Mouse (Mus musculus) hindbrain, embryonic 12.5 days (tissue): ENCODE data around the gene Hist4h4. TPM values are rescaled to one million over a fixed set of nuclear protein-coding genes. Genes with fewer than 3 reads are reported as not detected.

Source experiments
- ATAC-seq: fragments of 200-750 bp; cut with Nextera tagmentation; 2 replicates; pipeline ENCODE4 v1.8.0; 2017; ENCODE audit warnings: moderate TSS enrichment; ENCODE audit not compliant: low FRiP score
- H3K27ac ChIP-seq: fragments of 300-500 bp; sonication (generic); 2 replicates; pipeline ENCODE4 v1.5.1; 2016; ENCODE audit warnings: mild to moderate bottlenecking
- H3K27me3 ChIP-seq: fragments of 300-500 bp; sonication (generic); 2 replicates; pipeline ENCODE4 v1.6.1; 2016; ENCODE audit warnings: mild to moderate bottlenecking
- H3K36me3 ChIP-seq: fragments of 300-500 bp; sonication (generic); 2 replicates; pipeline ENCODE4 v1.6.1; 2016; ENCODE audit warnings: mild to moderate bottlenecking
- H3K4me1 ChIP-seq: fragments of 300-500 bp; sonication (generic); 2 replicates; pipeline ENCODE4 v1.6.1; 2016
- H3K4me2 ChIP-seq: fragments of 300-500 bp; sonication (generic); replicated peaks from 2 replicates; pipeline ENCODE4 v1.6.1; 2016; ENCODE audit warnings: mild to moderate bottlenecking
- H3K4me3 ChIP-seq: fragments of 300-500 bp; sonication (generic); 2 replicates; pipeline ENCODE4 v1.5.1; 2016; ENCODE audit warnings: mild to moderate bottlenecking
- H3K9ac ChIP-seq: fragments of 300-500 bp; sonication (generic); 2 replicates; pipeline ENCODE4 v1.6.1; 2016; ENCODE audit warnings: mild to moderate bottlenecking, moderate library complexity
- H3K9me3 ChIP-seq: fragments of 300-500 bp; sonication (generic); replicated peaks from 2 replicates; pipeline ENCODE4 v1.6.1; 2016; ENCODE audit warnings: mild to moderate bottlenecking
- WGBS: fragments of 180-500 bp; shearing (Covaris S2); methylation state at CpG from one replicate; pipeline ENCODE4 v1.1.7; 2016; 5-methylcytosine and 5-hydroxymethylcytosine counted together
- polyA plus RNA-seq: library from polyadenylated mRNA; unstranded; fragments of >200 nt; fragmentation: Nextera tagmentation; extraction: Ambion mirVana; gene quantifications from 2 replicates; pipeline ENCODE4 v1.2.1, GENCODE M21; 2016

Hist4h4 gene
- polyA plus RNA-seq, 1 experiment from 2014 or later: 0.72 TPM

- 72% methylated on average over 5 of the region's 5 CpGs for WGBS
- no peaks in the 10 kb centered on the region for H3K9me3 ChIP-seq
These were observed 27.5 kb upstream of the Hist4h4 start for GRCm38 (mm10) chr6:136831712-136832111.

GRCm38 (mm10) chr6:136828681-136829080 lies 24.5 kb upstream of the Hist4h4 start:
- peaks cover 15% of the 10 kb centered on the region for H3K36me3 ChIP-seq
- ATAC-seq: peak; percentile 8; the same call in 1 of the 2 replicates

More at GRCm38 (mm10) chr6:136831712-136832111, 27.5 kb upstream of the Hist4h4 start:
- H3K27ac ChIP-seq: no peak overlapping the region
- H3K9ac ChIP-seq: no peak overlapping the region
- H3K27me3 ChIP-seq: peaks cover 4% of the 10 kb centered on the region
- ATAC-seq: no peak
- no peaks in the 10 kb centered on the region for H3K36me3 ChIP-seq
- no peak overlapping the region for H3K4me3 ChIP-seq
- H3K4me2 ChIP-seq: no peak overlapping the region
- peaks cover 9% of the 10 kb centered on the region for H3K4me1 ChIP-seq

GRCm38 (mm10) chr6:136827881-136828561 lies 23.8 kb upstream of the Hist4h4 start, which contains the start of gene Wbp11:
Wbp11 (minus strand) TSS chr6:136828233.
- WGBS: under 1% methylated on average over 44 of the region's 45 CpGs

More at GRCm38 (mm10) chr6:136828681-136829080, 24.5 kb upstream of the Hist4h4 start:
- Histone ChIP-seq H3K4me3 (peak overlapping the region; percentile 100), H3K9me3 (no peaks in the 10 kb centered on the region), H3K4me1 (peaks cover 9% of the 10 kb centered on the region), H3K4me2 (peak overlapping the region; percentile 53), H3K9ac (peak overlapping the region; percentile 60), H3K27me3 (peaks cover 4% of the 10 kb centered on the region), H3K27ac (peak overlapping the region; percentile 86)
- whole genome bisulfite sequencing: 32% methylated on average over 4 of the region's 4 CpGs

GRCm38 (mm10) chr6:136827516-136827880 lies 23.3 kb upstream of the Hist4h4 start, which contains the start of gene BC049715:
BC049715 (plus strand) TSS chr6:136827626.
- peak within 1 kb of the TSS; percentile 71 for H3K4me2 ChIP-seq
- H3K9ac ChIP-seq: peak within 1 kb of the TSS; percentile 97
- under 1% methylated on average over 34 of the region's 34 CpGs for WGBS
- no peaks in the 10 kb centered on the region for H3K9me3 ChIP-seq
- H3K4me3 ChIP-seq: peak within 1 kb of the TSS; percentile 100
- peaks cover 4% of the 10 kb centered on the region for H3K27me3 ChIP-seq
- peak within 1 kb of the TSS; percentile 86 for H3K27ac ChIP-seq
- no peak for ATAC-seq
- peaks cover 9% of the 10 kb centered on the region for H3K4me1 ChIP-seq
- H3K36me3 ChIP-seq: peaks cover 23% of the 10 kb centered on the region

More at GRCm38 (mm10) chr6:136827881-136828561, 23.8 kb upstream of the Hist4h4 start, which contains the start of gene Wbp11:
- H3K9me3 ChIP-seq: no peaks in the 10 kb centered on the region
- H3K4me3 ChIP-seq: peak within 1 kb of the TSS; percentile 100
- peak; percentile 100 for ATAC-seq
- peaks cover 4% of the 10 kb centered on the region for H3K27me3 ChIP-seq
- H3K36me3 ChIP-seq: peaks cover 18% of the 10 kb centered on the region
- peak within 1 kb of the TSS; percentile 97 for H3K9ac ChIP-seq
- H3K4me1 ChIP-seq: peaks cover 9% of the 10 kb centered on the region
- peak within 1 kb of the TSS; percentile 86 for H3K27ac ChIP-seq
- peak within 1 kb of the TSS; percentile 71 for H3K4me2 ChIP-seq

GRCm38 (mm10) chr6:136827116-136827515 lies 22.9 kb upstream of the Hist4h4 start:
- H3K4me1 ChIP-seq: peaks cover 9% of the 10 kb centered on the region
- no peaks in the 10 kb centered on the region for H3K9me3 ChIP-seq
- 19% methylated on average over 7 of the region's 7 CpGs for WGBS
- H3K27ac ChIP-seq: no peak overlapping the region
- H3K27me3 ChIP-seq: peaks cover 4% of the 10 kb centered on the region
- H3K4me3 ChIP-seq: peak overlapping the region; percentile 100
- peak overlapping the region; percentile 97 for H3K9ac ChIP-seq
- ATAC-seq: no peak
- H3K4me2 ChIP-seq: peak overlapping the region; percentile 71
- H3K36me3 ChIP-seq: peaks cover 27% of the 10 kb centered on the region

- 97% methylated on average over 8 of the region's 8 CpGs for WGBS
- H3K36me3 ChIP-seq: peaks cover 48% of the 10 kb centered on the region
- ATAC-seq: no peak
These were observed 20.8 kb upstream of the Hist4h4 start for GRCm38 (mm10) chr6:136824987-136825386.

GRCm38 (mm10) chr6:136821086-136821485 lies 16.9 kb upstream of the Hist4h4 start:
- Histone ChIP-seq H3K9me3 (no peaks in the 10 kb centered on the region), H3K4me2 (no peak overlapping the region), H3K27ac (no peak overlapping the region), H3K27me3 (no peaks in the 10 kb centered on the region), H3K4me1 (no peaks in the 10 kb centered on the region), H3K36me3 (peaks cover 84% of the 10 kb centered on the region), H3K9ac (no peak overlapping the region), H3K4me3 (no peak overlapping the region)
- no peak for ATAC-seq
- WGBS: 94% methylated on average over 18 of the region's 18 CpGs

More at GRCm38 (mm10) chr6:136824987-136825386, 20.8 kb upstream of the Hist4h4 start:
- Histone ChIP-seq H3K4me1 (peaks cover 9% of the 10 kb centered on the region), H3K9ac (no peak overlapping the region), H3K4me3 (no peak overlapping the region), H3K4me2 (no peak overlapping the region), H3K27me3 (no peaks in the 10 kb centered on the region), H3K9me3 (no peaks in the 10 kb centered on the region), H3K27ac (no peak overlapping the region)

GRCm38 (mm10) chr6:136820381-136820780 lies 16.2 kb upstream of the Hist4h4 start:
- H3K9me3 ChIP-seq: no peaks in the 10 kb centered on the region
- no peaks in the 10 kb centered on the region for H3K4me1 ChIP-seq
- H3K27me3 ChIP-seq: no peaks in the 10 kb centered on the region
- ATAC-seq: no peak
- no peak overlapping the region for H3K4me3 ChIP-seq
- H3K4me2 ChIP-seq: no peak overlapping the region
- H3K27ac ChIP-seq: no peak overlapping the region
- H3K36me3 ChIP-seq: peaks cover 90% of the 10 kb centered on the region
- 95% methylated on average over 21 of the region's 21 CpGs for WGBS
- H3K9ac ChIP-seq: no peak overlapping the region

- Histone ChIP-seq H3K36me3 (peaks cover 92% of the 10 kb centered on the region), H3K4me3 (no peak overlapping the region), H3K4me2 (no peak overlapping the region), H3K4me1 (no peaks in the 10 kb centered on the region), H3K9me3 (no peaks in the 10 kb centered on the region), H3K27ac (no peak overlapping the region), H3K9ac (no peak overlapping the region), H3K27me3 (no peaks in the 10 kb centered on the region)
- 96% methylated on average over 3 of the region's 3 CpGs for WGBS
- ATAC-seq: no peak
These were observed 13.3 kb upstream of the Hist4h4 start for GRCm38 (mm10) chr6:136817549-136817948.

- no peaks in the 10 kb centered on the region for H3K27me3 ChIP-seq
- no peak overlapping the region for H3K9ac ChIP-seq
- H3K4me1 ChIP-seq: no peaks in the 10 kb centered on the region
- H3K9me3 ChIP-seq: no peaks in the 10 kb centered on the region
- 97% methylated on average over 21 of the region's 21 CpGs for WGBS
- H3K36me3 ChIP-seq: peaks cover 91% of the 10 kb centered on the region
- no peak overlapping the region for H3K27ac ChIP-seq
- no peak overlapping the region for H3K4me2 ChIP-seq
- ATAC-seq: no peak
- H3K4me3 ChIP-seq: no peak overlapping the region
These were observed 12.6 kb upstream of the Hist4h4 start for GRCm38 (mm10) chr6:136816826-136817225.

- Histone ChIP-seq H3K4me1 (no peaks in the 10 kb centered on the region), H3K4me3 (no peak overlapping the region), H3K9ac (no peak overlapping the region), H3K27me3 (no peaks in the 10 kb centered on the region), H3K36me3 (peaks cover 83% of the 10 kb centered on the region), H3K9me3 (no peaks in the 10 kb centered on the region), H3K4me2 (no peak overlapping the region), H3K27ac (no peak overlapping the region)
- WGBS: 97% methylated on average over 7 of the region's 7 CpGs
- ATAC-seq: no peak
These were observed 11.2 kb upstream of the Hist4h4 start for GRCm38 (mm10) chr6:136815381-136815780.

- peaks cover 14% of the 10 kb centered on the region for H3K4me1 ChIP-seq
- peaks cover 62% of the 10 kb centered on the region for H3K36me3 ChIP-seq
- H3K4me3 ChIP-seq: no peak overlapping the region
- H3K27ac ChIP-seq: no peak overlapping the region
- no peak overlapping the region for H3K9ac ChIP-seq
- no peak for ATAC-seq
- H3K4me2 ChIP-seq: no peak overlapping the region
- H3K9me3 ChIP-seq: no peaks in the 10 kb centered on the region
- WGBS: 48% methylated on average over 4 of the region's 4 CpGs
- no peaks in the 10 kb centered on the region for H3K27me3 ChIP-seq
These were observed 8.9 kb upstream of the Hist4h4 start for GRCm38 (mm10) chr6:136813117-136813516.

- Histone ChIP-seq H3K9ac (no peak overlapping the region), H3K27me3 (no peaks in the 10 kb centered on the region), H3K4me1 (peaks cover 18% of the 10 kb centered on the region), H3K9me3 (no peaks in the 10 kb centered on the region), H3K4me3 (no peak overlapping the region), H3K36me3 (peaks cover 43% of the 10 kb centered on the region), H3K4me2 (no peak overlapping the region), H3K27ac (no peak overlapping the region)
- WGBS: 90% methylated on average over 10 of the region's 10 CpGs
- ATAC-seq: no peak
These were observed 7.0 kb upstream of the Hist4h4 start for GRCm38 (mm10) chr6:136811196-136811595.
